Mouse (Mus musculus): Measurements from ENCODE around the gene Dcbld2.

Dcbld2 gene

DNA sequence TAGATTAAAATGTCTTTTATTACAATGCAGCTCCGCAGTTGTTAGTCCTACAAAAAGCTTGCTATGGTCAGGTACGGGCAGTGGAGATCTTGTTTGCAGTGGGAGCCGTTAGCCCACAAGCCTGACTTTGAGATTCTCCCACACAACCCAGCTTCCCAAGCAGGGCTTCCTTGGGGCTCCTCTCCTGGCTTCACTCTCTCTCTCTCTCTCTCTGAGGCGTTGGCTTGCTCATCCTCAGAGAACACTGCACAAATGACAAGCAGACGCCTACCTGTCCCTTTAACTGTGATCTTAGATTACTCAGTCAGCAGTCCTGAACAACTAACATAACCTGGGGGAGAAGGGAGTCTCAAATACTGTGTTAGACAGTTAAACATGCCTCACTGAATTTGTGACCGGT lies 79.6 kb downstream of the Dcbld2 start:
- no peak for DNase-seq (ENCODE audit: low spot score)

DNA sequence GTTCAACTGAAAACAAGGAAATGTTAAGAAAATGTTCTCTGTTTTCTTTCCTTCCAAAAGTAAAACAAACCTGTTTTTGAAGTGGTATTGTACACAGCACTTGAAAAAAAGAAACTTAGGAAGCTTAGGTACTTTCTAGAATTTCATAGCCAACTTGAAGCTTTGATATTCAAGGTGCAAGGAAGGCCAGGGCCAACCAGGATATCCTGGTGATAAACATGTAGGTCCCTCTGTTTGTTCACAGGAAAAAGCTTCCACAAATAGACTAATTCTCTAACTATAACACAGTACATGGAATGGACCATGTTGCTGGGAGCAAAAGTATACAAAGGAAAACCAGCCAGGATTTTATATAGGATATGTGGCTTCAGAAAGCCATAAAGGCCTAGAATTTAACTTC lies 88.5 kb downstream of the Dcbld2 start:
- no peak for DNase-seq (ENCODE audit: low spot score)

DNA sequence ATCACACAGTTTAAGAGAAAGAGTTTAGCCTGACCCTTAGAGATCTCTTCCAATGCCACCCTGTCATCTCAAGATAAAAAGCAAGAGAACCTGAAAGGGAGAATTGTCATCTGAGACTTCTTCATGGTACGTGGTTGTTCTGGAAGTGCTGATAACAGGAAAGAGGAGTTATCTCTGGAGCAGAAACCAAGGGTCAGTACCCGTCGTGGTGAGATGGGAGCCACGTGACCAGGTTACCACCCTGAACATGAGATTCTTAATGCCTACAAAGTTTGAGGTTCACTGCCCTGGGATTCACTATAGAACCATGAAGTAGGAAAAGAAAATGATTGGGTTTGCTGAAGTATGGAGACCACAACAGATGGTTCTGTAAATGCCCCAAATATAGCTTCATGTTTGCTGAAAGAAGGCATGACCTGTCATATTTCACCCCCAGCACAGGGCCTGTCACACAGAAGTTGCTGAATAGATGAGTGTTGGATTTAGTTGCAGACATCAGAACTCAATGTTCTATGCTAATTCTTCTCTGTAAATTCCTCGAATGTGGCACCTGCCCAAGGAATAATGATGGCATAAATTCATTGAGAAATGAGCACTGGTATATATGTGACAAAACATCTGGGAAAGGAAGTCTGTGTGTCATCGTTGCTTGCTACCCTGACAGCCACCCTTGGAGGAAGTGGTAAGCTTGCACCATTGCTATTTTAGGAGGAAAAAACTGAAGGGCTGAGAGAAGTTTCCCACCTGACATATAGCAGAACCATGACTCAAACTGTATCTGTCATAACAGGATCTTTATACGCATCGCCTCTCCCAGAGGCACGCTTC lies 89.9 kb downstream of the Dcbld2 start:
- no peak for DNase-seq (ENCODE audit: low spot score)

DNA sequence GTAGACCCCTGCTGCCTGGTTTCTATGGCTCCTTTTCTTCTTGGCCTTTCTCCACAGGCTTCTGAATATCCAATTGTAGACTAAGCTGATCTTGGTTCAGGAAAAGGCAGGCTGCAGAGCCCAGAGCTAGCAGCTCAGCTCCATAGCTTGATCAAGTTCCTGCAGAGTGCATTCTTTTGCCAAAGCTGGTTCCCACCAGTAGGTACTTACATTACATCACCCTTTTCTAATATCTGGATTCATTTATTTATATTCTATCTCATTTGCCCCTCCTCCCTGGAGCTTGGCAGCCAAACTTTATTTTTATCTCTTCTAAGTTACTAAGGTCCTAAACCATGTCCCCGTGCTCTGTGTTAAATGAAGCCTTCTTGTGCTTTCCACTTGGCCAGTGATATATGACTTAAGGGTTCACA lies 90.9 kb downstream of the Dcbld2 start:
- DNase-seq (ENCODE audit: low spot score): no peak

DNA sequence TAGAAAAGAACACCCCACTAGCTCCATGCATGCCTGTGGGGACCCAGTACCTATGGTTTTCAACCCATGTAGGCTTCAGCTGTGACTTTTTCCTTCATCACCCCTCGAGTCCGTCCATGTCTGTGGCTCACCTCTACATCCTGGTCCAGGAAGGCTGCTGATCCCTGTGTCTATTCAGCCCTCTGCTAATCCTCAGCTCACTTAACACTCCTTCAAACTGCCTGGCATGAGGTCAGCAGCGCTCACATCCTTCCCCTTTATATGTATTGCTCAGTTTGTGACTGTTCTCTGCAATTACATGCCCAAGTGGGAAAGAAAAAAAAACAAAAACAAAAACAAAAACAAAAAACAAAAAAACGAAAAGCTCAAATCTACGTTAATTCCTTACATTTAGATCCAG lies 91.4 kb downstream of the Dcbld2 start:
- no peak for DNase-seq (ENCODE audit: low spot score)

DNA sequence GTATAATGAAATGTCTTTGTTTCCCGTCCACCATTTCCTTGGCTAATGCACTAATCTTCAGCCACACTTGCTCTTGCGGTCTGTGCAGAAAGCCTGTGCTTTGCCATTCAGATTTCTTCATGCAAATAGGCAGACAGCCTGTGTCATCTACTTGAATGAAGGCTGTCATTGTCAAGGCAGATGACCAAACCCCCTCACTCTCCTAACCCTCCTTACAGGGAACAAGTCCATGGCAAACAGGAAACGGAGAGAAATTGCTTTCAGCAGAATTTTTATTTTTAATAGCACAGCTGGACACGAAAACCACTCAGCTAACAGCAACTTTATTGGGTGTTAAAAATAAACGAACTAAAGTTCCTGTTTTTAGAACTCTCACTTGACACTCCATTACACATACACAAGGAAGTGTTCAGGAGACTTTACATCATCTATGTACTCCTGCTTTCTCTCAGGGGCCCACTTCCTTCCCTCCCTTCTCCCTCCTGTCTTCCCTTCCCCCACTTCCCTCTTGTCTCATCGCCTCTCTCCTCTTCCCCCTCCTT lies 93.6 kb downstream of the Dcbld2 start:
- no peak for DNase-seq (ENCODE audit: low spot score)

DNA sequence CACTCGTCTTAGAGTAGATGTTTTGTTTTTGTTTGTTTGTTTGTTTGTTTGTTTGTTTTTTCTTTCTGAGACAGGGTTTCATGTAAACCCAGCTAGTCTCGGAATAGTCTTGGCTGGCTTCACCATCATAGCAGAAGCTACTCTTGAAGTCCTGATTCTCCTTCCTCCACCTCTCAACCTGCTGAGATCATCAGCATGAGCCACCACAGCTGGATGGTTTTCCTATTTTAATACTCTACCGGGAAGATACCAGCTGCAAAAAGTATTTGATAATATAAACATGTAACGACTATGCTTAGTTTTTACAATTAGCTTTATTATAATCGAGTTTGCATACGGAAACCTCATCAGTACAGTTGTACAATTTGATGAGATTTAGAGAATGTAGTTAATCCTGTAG lies 94.3 kb downstream of the Dcbld2 start:
- DNase-seq (ENCODE audit: low spot score): no peak

DNA sequence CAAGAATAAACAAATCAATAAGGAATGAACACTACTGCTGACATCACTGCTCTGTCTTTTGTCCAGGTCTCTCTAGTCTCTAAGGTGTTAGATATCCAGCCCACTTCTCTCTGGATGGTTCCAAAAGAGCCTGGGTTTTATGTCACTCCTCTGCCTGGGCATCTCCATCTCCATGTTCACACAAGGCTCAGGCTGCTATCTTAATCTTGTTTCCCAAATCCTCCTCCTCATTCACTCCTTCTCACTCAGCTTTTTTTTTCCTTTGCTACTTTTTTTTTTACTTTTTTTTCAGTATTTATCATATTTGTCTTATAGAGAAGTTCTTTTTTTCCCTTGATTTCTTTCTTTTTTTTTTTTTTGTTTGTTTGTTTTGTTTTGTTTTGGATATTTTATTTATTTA lies 96.7 kb downstream of the Dcbld2 start:
- DNase-seq (ENCODE audit: low spot score): no peak

DNA sequence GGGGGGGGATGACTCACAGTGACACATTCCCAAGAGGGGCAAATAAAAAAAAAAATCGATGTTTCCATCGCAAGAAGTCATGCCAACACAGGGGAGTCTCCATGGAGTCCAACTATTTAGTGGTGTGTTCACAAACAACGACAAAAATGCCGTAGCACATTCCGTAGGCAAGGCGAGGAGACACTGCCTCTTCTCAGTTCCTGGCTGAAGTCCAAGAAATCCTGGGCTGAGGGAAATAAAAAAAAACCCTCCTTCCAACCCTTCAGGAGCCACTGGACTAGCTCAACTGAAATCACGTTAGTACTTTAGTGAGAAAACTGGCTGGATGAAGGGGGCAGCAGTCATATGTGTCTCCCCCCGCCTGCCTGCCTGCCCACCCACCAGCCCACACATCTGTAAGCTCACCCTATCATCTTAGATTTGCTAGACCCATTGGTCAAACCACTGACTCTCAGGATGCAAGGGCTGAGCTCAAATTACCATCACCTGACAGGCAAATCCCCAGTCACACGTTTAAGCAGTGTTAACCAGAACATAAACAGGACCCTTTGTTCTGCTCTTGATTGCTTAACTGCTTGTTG lies 104.0 kb downstream of the Dcbld2 start:
- DNase-seq (ENCODE audit: low spot score): no peak

DNA sequence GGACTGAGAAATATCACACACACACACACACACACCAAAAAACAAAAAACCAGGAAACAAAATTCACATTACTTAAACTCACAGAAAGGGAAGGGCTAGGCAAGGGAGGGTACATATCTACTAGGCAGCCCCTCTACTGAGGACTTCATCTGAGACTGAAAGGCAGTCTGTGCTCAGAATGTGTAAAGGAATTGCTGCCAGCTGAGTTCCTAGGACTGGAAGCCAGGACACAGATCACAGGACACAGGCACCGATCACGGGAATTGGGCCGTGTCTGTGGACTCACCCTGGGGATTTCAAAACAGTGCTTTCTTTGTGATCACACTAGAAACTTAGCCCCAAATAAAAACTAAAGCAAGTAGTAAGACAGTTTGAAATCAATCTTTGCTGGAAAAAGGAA lies 104.6 kb downstream of the Dcbld2 start:
- DNase-seq (ENCODE audit: low spot score): no peak

DNA sequence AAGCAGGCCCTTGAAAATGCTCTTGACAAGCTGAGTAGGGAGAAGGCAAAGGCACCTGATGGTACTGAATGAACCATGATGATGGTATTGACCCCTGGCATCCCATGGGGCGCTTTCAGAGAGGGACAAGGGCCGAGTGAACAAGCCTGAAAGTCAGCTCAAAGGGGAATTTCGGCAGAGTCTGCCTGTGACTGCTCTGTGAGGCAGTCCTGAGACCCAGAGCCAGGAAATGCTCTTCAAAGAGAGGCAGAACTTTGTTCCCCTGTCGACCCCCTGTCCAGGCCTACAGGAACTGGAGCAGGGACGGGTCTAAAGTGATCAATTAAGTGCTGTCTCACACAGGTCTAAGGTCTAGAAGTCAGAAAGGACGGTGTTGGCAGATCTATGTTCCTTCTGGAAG lies 105.5 kb downstream of the Dcbld2 start:
- DNase-seq (ENCODE audit: low spot score): no peak

DNA sequence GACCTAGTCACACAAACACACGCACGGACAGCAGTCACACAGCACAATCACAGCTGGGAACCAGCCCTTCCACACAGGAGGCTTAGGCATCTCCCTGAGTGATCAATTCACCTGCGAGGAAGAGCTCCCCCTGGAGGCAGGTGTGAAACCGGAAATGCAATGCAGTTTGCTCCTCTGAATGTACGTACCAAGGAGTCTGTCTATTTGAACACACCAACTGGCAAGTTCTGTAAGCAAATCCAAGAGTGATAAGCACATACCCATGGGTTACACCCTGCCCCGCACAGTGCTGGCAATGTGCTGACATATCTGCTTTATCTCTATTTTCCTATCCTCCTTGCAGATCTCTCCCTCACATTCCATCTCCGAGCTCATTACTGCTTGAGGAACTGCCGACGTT lies 106.3 kb downstream of the Dcbld2 start:
- peak; percentile 31 for DNase-seq (ENCODE audit: low spot score)

DNA sequence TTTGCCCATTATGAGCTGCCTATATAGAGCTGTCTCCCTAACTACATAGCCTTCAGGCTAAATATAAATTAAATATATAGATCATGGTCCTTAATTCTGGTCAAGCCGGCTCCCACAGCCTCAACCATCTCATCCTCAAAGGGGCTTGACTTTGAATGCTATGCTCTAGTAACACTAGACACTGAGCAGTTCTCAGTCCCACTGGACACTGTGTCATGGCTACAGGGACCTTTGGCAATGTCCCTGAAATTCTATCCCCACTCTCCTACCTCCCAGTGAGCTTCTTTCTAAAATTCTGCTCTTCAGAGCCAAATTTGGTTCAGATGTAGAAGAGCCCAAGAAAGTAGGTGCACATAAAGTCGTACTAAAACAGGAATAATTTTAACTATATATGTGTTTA lies 107.9 kb downstream of the Dcbld2 start:
- DNase-seq (ENCODE audit: low spot score): no peak

DNA sequence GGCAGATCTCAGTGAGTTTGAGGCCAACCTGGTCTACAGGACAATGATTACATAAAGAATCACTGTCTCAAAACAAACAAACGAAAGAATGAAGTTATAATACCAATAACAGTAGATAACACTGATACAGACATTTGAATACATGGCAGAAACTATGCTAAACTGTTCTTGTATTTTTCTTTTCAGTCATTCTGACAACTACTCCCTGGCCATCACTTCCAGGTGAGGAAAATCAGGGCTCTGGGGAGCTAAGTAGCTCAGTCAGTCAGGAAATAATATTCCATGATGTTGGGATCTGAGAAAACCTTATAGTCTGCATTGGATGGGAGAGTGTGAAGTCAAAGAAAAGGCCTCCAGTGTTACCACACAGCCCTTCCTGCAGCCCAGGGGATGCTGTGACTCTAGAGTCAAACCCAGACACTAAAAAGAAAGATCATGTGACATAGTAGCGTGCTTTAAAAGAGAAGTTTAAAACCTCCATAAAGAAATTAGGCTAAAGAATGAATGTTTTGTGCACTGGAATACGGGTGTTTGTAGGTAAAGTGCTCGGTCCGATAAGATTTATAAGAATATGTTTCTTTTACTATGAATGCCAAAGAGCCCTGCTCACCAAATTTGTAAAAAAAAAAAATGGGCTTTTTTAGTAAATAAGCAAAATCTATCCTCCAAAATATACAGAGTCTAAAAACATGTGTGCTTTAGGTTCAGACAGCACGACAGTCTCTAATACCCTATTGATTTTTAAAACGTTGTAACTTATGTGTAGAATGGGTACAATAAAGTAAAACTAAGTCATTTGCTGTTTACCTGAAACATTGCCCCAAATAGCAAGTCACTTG lies 108.9 kb downstream of the Dcbld2 start:
- DNase-seq (ENCODE audit: low spot score): no peak

Data from urinary bladder, postnatal 25 days (tissue).